Mouse (Mus musculus): ENCODE measurements around the gene Mag. TPM values are rescaled to one million over a fixed set of nuclear protein-coding genes. Genes with fewer than 3 reads are reported as not detected.
"Not testable (repeated sequence)": the region's sequence is repeated elsewhere in the genome, so short reads cannot be mapped to it uniquely, and the experiment has no call there.

Mag gene
- total RNA-seq (2021), result under 1 TPM; 0.38 to 0.40 TPM
- long read RNA-seq, experiment 1, partial matches to known transcripts, result 1 of 1 reads
- long read RNA-seq, experiment 1, other reads (novel, unspliced or antisense), result 0 of 1 reads
- long read RNA-seq, experiment 2, result 0 reads

- DNase-seq (ENCODE audit: low spot score in 2 of 2), result no peak
Measured at GRCm38 (mm10) chr7:30914732-30915131, at the start of gene Mag. TSS of gene Mag (minus strand) at chr7:30914873.

GRCm38 (mm10) chr7:30964366-30964765, 49.7 kb upstream of the Mag start:
- DNase-seq (ENCODE audit: low spot score in 2 of 2), result no peak

- no peak for DNase-seq (ENCODE audit: low spot score in 2 of 2)
Measured at GRCm38 (mm10) chr7:30962862-30963261, 48.2 kb upstream of the Mag start.

- DNase-seq (ENCODE audit: low spot score in 2 of 2), result no peak
Measured at GRCm38 (mm10) chr7:30959786-30960349, 45.2 kb upstream of the Mag start.

- DNase-seq (ENCODE audit: low spot score in 2 of 2), result no peak
Measured at GRCm38 (mm10) chr7:30958866-30959487, 44.3 kb upstream of the Mag start.

DNA sequence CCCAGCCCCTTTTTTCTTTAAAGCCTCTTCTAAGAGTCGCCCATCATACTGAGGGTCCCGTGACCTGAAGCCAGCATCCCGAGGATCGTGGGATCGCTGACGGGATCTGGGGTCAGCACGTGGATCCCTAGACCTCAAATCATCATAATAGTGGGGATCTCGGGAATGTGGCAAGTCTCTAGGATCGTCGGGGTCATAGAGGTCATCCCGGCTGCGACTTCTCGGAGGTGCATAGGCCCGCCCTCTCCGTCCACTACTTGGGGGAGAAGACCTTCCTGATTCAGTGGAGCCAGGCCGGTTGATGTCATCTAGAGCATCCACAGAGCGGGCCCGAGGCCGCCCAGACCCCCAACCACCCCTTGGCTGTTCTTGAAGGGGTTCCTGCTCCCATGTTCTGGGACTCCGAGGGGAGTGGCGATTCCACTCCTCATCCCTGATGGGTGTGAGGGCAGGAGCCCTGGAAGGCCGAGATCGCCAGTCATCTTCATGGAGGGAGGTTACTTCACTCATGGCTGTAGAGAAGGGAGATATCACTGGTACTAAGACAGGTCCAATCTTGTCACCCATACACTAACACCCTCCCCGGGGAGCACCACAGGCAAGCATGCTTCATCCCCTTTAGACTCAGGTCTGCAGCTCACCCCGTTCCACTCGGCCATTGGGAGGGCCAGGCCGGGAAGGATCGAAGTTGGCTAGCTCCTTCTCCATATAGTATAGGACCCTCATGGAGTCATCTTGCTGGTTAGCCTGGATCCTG, 43.6 kb upstream of the Mag start:
- DNase-seq (ENCODE audit: low spot score in 2 of 2), result no peak

- peak; percentile 94 to 95 for DNase-seq (ENCODE audit: low spot score in 2 of 2)
Measured at GRCm38 (mm10) chr7:30957367-30957783, 42.7 kb upstream of the Mag start.

- peak; percentile 72 to 76 for DNase-seq (ENCODE audit: low spot score in 2 of 2)
Measured at GRCm38 (mm10) chr7:30956756-30957366, 42.2 kb upstream of the Mag start, which contains the start of gene Usf2. TSS of gene Usf2 (minus strand) at chr7:30956803.

DNA sequence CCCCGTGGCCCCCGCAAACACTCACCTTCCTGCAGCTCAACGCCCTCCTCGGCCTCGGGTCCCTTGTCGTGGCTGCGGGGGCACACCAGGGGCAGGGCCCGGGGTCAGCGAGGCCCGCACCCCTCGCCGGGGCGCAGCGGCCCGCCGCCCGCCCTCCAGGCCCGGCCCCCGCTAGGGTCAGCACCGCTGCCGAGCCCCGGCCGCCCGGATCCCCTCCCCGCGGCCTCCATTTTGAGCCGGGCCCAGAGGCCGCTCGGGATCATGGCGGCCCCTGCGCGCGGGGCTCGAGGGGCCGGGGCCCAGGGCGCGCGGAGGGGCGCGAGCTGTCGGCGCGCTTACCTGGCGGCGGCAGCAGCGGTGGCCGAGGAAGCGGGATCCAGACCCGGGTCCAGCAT, 41.7 kb upstream of the Mag start:
- DNase-seq (ENCODE audit: low spot score in 2 of 2), result peak in 1 of 2 experiments; percentile 60

DNA sequence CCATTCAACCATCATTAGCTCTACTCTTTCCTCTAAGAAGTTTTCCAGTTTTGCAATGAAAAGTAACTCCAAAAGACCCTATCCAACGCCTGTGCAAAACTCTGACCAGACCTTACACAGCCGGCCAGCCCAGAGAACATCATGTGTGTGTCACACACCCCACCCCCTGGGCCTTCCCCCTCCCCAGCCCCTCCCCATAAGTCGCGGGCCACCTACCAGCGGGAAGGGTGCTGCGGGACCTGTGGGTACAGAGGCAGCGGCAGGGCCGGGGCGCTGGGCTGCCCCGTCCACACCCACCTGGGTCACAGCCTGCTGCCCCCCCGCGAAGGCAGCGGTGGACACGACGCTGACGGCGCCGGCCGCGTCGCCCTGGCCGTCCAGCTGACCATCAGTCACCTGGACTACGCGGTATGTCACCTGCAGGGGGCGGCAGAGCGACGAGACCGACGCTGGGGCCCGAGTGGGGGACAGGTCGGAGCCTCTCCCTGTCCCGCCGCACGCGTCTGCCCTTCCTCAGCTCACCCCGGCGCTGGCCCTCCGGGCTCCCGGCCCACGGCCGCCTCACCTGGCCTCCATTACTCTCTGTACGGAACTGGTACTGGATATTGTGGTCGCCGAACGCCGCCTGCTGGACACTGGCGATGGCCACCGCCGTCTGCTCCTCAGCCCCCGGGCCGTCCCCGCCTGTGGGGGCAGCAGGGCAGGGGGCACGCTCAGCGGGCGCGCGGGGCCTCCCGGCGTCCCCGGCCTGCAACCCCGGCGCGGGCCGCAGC, 41.1 kb upstream of the Mag start:
- peak; percentile 93 for DNase-seq (ENCODE audit: low spot score in 2 of 2)

DNA sequence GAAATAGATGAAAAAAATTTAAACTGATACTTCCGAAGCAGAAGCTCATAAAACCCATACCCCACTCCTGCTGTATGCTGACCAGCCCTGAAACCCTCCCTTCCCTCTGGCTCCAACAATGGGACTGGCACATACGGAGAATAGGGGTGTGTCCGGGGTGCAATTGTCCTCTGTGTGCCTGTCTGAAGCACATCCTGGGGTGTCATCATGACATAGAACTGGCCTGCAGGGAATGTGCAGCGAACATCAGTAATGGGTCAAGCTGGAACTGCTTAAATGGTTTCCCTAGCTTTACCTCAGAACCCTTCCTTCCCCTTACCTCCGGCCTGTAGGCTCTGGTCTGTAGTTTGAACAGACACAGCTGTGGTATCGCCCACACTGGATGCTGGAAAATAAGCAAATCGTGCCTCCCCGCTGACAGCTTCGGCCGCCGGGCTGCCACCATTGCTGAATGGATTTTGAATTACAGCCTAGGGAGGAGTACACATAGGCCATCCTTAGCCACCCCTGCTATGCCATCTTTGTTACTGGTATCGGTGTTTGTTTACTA, 40.4 kb upstream of the Mag start:
- DNase-seq (ENCODE audit: low spot score in 2 of 2), result no peak

- peak; percentile 47 to 65 for DNase-seq (ENCODE audit: low spot score in 2 of 2)
Measured at GRCm38 (mm10) chr7:30954036-30954435, 39.4 kb upstream of the Mag start.

- DNase-seq (ENCODE audit: low spot score in 2 of 2), result no peak
Measured at GRCm38 (mm10) chr7:30953459-30953858, 38.8 kb upstream of the Mag start.

DNA sequence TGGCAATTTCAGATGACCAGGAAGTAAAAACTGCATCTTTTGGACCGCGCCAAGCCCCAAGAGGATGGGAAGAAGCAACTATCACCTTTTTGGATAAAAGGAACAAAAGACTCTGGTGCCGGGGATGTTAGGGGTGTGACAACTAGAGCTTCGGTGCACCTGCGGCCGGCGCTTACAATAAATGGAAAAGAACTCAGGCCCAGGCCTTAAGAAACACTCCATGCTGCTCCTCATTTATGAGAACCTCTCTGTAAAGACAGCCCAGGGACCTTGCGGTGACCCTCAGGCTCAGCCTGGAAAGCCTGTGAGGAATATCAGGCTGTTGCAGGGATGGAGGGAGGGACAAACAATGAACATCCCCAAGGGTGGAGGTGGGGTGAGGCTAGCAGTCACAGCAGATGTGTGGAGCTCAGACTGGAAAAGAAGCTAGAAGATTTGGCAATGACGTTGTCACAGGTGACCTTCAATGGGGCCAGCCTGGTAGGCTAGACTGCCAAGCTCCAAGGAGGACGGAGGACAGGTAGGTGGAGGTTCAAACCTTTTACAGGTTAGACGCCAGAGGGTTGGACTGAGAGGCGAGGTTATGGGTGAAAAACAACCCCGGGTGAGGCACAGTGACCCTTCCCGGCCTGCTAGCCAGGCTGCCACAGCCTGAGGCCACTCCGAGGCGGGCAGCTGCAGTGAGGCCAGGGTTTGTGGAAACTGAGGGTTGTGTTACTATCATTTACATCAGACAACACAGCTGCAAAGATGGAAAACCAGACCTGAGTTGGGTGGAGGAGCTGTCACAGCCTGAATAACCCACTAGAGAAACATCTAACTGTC, 38.0 kb upstream of the Mag start:
- DNase-seq (ENCODE audit: low spot score in 2 of 2), result no peak

GRCm38 (mm10) chr7:30949902-30950301, 35.2 kb upstream of the Mag start:
- not testable (repeated sequence) for DNase-seq (ENCODE audit: low spot score in 2 of 2)

DNA sequence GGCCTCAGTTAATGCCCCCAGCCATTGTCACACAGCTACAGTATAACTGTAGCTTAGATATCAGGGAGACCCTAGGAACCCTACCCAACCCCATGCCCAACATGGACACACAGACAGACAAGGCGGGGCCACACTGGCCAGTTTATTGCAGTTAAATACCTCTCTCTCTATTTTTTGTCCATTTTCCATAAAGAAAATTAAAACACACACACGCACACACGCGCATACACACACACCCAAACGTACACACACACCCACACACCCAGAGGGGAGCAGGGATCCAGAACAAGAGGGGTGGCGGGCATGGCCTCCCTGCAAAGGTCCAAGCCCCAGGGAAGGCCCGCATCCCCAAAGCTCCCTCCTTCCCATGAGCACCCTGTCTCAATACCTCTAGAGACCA, 31.2 kb upstream of the Mag start:
- no peak for DNase-seq (ENCODE audit: low spot score in 2 of 2)

DNA sequence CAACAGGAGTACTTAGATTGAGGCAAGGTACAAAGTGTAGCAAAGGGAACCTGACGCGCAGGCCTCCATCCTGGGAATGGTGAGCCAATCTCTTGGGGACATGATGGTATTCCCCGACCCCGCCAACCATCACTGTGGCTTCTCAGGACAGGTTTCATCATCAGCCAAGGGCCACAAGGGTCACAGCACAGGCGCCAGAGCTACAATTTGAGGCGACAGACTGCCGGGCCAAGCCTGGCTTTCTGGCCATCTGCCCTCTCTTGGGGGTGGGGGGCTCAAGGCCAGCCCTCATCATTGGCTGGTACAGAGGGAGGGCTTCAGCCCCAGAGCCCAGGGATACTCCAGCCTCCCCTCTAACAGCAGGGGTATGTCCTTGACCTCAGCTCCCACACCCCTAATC, 30.8 kb upstream of the Mag start:
- not testable (repeated sequence) for DNase-seq (ENCODE audit: low spot score in 2 of 2)

DNA sequence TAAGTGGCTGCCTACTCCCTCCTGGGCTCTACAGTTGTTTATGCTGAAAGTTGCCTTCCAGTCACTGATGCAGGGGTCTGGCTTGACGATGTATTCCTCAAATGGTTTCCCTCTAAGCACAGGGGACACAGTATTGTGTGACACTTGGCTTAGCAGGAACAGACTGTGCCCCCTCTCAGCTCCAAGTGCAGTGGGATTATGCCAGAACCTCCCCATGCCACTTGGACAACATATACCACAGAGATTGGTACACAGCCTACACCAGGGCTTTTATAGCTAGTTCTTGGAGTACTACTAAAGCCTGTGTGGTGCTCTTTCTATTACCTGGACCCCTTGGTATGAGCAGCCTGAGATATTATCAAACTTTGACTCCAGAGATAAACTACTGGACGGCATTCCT, 30.0 kb upstream of the Mag start:
- DNase-seq (ENCODE audit: low spot score in 2 of 2), result not testable (repeated sequence)

DNA sequence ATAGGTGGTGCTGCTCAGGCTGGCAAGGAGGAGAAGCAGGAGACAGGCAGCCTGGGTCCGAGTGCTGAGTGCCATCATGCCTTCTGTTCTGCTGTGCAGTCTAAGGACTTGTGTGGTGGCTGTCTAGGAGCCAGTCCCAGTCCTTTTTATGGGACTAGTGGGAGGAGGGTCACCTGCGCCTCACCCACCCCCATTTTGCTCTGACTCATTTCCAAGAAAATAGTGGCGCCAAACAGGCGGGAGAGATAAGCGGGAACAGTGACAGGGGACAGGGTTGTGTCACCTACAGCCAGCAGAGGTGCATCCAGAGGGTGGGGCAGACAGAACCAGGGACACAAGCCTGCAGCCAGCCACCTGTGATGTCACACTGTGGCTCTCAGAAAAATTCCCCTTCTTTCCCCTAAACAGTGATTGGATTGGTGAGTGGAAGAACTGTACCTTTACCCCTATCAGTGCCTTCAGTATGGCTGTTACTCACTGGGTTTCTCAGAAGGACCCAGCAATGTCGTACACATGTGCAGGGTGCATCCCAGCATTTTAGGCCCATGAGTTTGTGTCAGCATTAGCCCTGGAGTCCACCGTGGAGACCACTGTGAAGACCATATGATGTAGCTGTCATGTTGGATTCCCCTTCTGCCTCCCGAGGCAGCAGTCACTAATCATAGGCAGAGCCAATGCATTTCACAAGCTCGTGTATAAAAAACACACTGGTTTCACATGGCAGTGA, 29.4 kb upstream of the Mag start, which contains the start of gene Hamp:
Hamp (minus strand) TSS at position 124 of the 727 bp plus-strand sequence.
- no peak for DNase-seq (ENCODE audit: low spot score in 2 of 2)

Data from adrenal gland, adult 18-20 months (tissue).